Mouse (Mus musculus) ES-Bruce4 (cell line): ENCODE measurements around the gene Mecom.

Experiments
- CTCF ChIP-seq: IDR thresholded peaks from one replicate; pipeline ENCODE4 v1.8.1; 2011; ENCODE audit warnings: low read depth, low read length
- EP300 ChIP-seq: IDR thresholded peaks from 2 replicates; pipeline ENCODE4 v1.6.1; 2011; ENCODE audit warnings: low read depth, low read length; ENCODE audit not compliant: insufficient read depth
- POLR2A ChIP-seq: IDR thresholded peaks from one replicate; pipeline ENCODE4 v1.8.1; 2011; ENCODE audit warnings: low read length; ENCODE audit not compliant: insufficient read depth

- TF ChIP-seq POLR2A = no peak
- no peak for TF ChIP-seq CTCF
- no peak for TF ChIP-seq EP300
These were observed 542.9 kb downstream of the Mecom start for GRCm38 (mm10) chr3:30004888-30005405.
